Mouse (Mus musculus) hindbrain, embryonic 15.5 days (tissue): ENCODE data around the gene Dcp1b. TPM values are rescaled to one million over a fixed set of nuclear protein-coding genes. Genes with fewer than 3 reads are reported as not detected.
A peak's percentile ranks its signal among the peaks of the same experiment; 100 is the strongest.
"Not testable (repeated sequence)": the region's sequence is repeated elsewhere in the genome, so short reads cannot be mapped to it uniquely, and the experiment has no call there.

Experiments
- ATAC-seq: fragments of 200-750 bp; cut with Nextera tagmentation; 2 replicates; pipeline ENCODE4 v1.8.0; 2017; ENCODE audit warnings: low read depth, moderate number of reproducible peaks, moderate TSS enrichment; ENCODE audit not compliant: low FRiP score
- H3K27ac ChIP-seq: fragments of 300-500 bp; sonication (generic); replicated peaks from 2 replicates; pipeline ENCODE4 v1.5.1; 2015; ENCODE audit warnings: mild to moderate bottlenecking, inconsistent platforms
- H3K27me3 ChIP-seq: fragments of 300-500 bp; sonication (generic); 2 replicates; pipeline ENCODE4 v1.6.1; 2015; ENCODE audit warnings: control low read depth, inconsistent platforms
- H3K36me3 ChIP-seq: fragments of 300-500 bp; sonication (generic); 2 replicates; pipeline ENCODE4 v1.6.1; 2015; ENCODE audit warnings: control low read depth, inconsistent platforms
- H3K4me1 ChIP-seq: fragments of 300-500 bp; sonication (generic); replicated peaks from 2 replicates; pipeline ENCODE4 v1.6.1; 2015; ENCODE audit warnings: control low read depth, inconsistent platforms
- H3K4me2 ChIP-seq: fragments of 300-500 bp; sonication (generic); 2 replicates; pipeline ENCODE4 v1.6.1; 2015; ENCODE audit warnings: moderate library complexity, mild to moderate bottlenecking, inconsistent platforms
- H3K4me3 ChIP-seq: fragments of 300-500 bp; sonication (generic); 2 replicates; pipeline ENCODE4 v1.5.1; 2015; ENCODE audit warnings: mild to moderate bottlenecking, inconsistent platforms
- H3K9ac ChIP-seq: fragments of 300-500 bp; sonication (generic); 2 replicates; pipeline ENCODE4 v1.6.1; 2015; ENCODE audit warnings: inconsistent platforms
- H3K9me3 ChIP-seq: fragments of 300-500 bp; sonication (generic); 2 replicates; pipeline ENCODE4 v1.6.1; 2016; ENCODE audit warnings: control low read depth, inconsistent platforms
- WGBS: fragments of 180-500 bp; shearing (Covaris S2); methylation state at CpG from one replicate; pipeline ENCODE4 v1.1.7; 2015; 5-methylcytosine and 5-hydroxymethylcytosine counted together
- polyA plus RNA-seq: library from polyadenylated mRNA; unstranded; fragments of >200 nt; fragmentation: Nextera tagmentation; extraction: Ambion mirVana; gene quantifications from 2 replicates; pipeline ENCODE4 v1.2.1, GENCODE M21; 2015

The Dcp1b gene
- polyA plus RNA-seq, 1 experiment from 2014 or later = 13.2 TPM

DNA sequence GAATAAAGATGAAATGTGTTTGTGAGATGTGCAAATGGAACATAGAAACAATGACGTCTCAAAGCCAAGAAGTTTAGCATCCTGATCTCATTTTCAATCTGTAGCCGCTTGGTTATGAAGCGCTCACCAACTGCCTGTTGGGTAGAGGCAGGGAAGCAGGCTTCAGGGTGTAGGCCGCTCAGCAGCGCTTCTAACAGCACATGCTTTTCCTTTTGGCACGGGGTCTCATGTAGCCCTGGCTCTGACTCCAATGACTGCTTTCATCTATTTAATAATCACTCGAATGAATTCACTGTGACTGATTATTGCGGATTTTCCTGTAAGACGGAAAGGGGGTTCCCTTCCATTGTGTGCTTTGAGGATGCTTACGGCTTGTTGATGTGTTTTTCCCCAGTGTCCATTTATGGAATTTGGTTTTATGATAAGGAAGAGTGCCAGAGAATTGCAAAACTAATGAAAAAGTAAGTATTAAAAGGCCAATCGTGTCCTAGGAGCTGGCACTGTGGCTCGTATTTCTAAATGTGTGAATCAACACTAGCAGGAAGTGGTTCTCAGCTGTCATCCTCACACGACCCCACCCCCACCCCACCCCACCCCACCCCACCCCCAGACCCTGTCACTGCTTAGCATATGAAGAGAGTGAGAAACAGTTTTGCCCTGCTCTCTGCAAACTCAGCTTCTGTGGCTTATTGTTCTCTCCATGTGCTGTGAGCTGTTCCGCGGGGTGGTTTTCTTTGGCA lies 23.7 kb downstream of the Dcp1b start:
- peak; percentile 38; the same call in 1 of the 2 replicates for ATAC-seq
- H3K9ac ChIP-seq = no peak overlapping the region
- 28% methylated on average over 15 of the region's 15 CpGs for WGBS
- H3K9me3 ChIP-seq = no peaks in the 10 kb centered on the region
- H3K27me3 ChIP-seq = no peaks in the 10 kb centered on the region
- H3K27ac ChIP-seq = no peak overlapping the region
- no peak overlapping the region for H3K4me3 ChIP-seq
- peaks cover 19% of the 10 kb centered on the region for H3K36me3 ChIP-seq
- H3K4me1 ChIP-seq = peaks cover 10% of the 10 kb centered on the region; the same call in 1 of the 2 replicates
- no peak overlapping the region for H3K4me2 ChIP-seq

DNA sequence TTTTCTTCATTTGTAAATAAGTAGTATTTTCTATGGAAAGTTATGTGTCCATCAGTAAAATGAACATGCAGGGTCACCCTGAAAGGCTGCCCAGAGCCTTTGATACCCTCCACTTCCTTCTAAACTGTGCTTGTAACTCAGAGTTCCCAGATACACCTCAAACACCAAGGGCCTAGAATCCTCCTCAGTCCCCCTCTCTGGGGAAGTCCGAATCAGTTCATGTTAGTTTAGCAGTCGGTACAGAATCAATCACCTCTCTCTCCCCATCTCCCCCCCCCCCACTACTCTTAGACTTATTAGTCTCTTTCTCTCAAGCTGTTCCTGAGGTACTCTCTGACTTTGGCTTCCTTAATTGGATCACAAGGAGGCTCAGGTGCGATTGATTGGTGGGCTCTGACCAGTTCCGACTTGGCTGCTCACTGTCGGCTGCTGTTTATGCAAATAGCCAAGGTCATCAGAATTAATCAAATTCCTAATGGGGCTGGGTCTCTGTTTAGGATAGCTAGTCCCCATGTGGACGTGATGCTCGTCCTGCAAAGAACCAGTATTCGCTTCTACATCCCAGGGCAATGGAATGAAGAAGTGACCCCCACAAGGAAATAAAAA lies 24.3 kb downstream of the Dcp1b start:
- no peak overlapping the region for H3K4me3 ChIP-seq
- no peaks in the 10 kb centered on the region for H3K9me3 ChIP-seq
- no peaks in the 10 kb centered on the region for H3K27me3 ChIP-seq
- H3K27ac ChIP-seq = no peak overlapping the region
- WGBS = 22% methylated on average over 8 of the region's 8 CpGs
- peaks cover 15% of the 10 kb centered on the region for H3K36me3 ChIP-seq
- H3K4me1 ChIP-seq = peaks cover 10% of the 10 kb centered on the region; the same call in 1 of the 2 replicates
- no peak overlapping the region for H3K4me2 ChIP-seq
- ATAC-seq = no peak
- no peak overlapping the region for H3K9ac ChIP-seq

- Histone ChIP-seq H3K36me3 (peaks cover 14% of the 10 kb centered on the region; the same call in 1 of the 2 replicates), H3K9ac (no peak overlapping the region), H3K4me1 (peaks cover 10% of the 10 kb centered on the region; the same call in 1 of the 2 replicates), H3K27me3 (no peaks in the 10 kb centered on the region), H3K4me3 (no peak overlapping the region), H3K4me2 (no peak overlapping the region), H3K9me3 (no peaks in the 10 kb centered on the region), H3K27ac (no peak overlapping the region)
- 70% methylated on average over 5 of the region's 5 CpGs for WGBS
- ATAC-seq = no peak
These were observed 25.3 kb downstream of the Dcp1b start for GRCm38 (mm10) chr6:119200362-119200761.

DNA sequence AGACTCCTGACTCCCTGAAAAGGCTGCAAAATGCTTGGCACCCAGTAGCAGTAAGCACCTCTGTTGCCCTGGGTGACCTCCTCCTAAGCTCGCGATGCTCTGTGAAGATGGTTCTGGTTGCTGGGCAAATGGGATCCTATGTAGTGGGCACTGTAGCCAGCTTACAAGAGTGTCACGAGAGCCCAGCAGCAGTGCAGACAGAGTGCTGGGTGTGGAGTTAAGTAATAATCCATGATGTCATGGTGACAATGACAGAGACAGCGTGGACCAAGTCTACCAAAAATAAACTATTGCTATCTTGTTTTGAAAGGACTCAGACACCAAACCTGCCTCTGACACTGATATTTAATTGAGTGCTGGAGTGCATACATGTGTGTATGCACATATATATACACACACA lies 26.5 kb downstream of the Dcp1b start:
- no peaks in the 10 kb centered on the region for H3K27me3 ChIP-seq
- 91% methylated on average over 4 of the region's 4 CpGs for WGBS

DNA sequence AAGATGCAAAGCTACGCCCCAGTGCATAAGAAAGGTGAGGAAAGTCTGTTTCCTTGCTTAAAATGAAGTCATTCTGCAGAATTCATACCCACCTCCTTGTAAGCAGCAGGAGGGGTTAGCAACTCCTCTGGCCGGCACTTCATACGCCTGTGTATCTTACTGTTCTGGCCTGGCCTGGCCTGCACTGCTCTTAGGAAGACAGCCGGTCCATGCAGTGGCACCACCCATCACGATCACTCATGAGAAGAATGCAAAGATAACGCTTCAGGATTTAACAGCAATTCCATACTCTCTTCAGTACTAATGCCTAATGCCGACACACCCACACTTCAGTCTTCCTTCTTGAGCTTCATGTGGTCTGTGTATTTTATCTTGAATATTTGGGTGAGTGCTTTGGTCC lies 29.2 kb downstream of the Dcp1b start:
- 93% methylated on average over 7 of the region's 7 CpGs for WGBS
- no peak overlapping the region for H3K4me3 ChIP-seq
- H3K27me3 ChIP-seq = no peaks in the 10 kb centered on the region
- no peak overlapping the region for H3K4me2 ChIP-seq
- no peak overlapping the region for H3K9ac ChIP-seq
- H3K4me1 ChIP-seq = peaks cover 7% of the 10 kb centered on the region; the same call in 1 of the 2 replicates
- no peak for ATAC-seq
- peaks cover 14% of the 10 kb centered on the region; the same call in 1 of the 2 replicates for H3K36me3 ChIP-seq
- no peak overlapping the region for H3K27ac ChIP-seq
- no peaks in the 10 kb centered on the region for H3K9me3 ChIP-seq

More for the DNA sequence above, 26.5 kb downstream of the Dcp1b start:
- Histone ChIP-seq H3K27ac (no peak overlapping the region), H3K9me3 (no peaks in the 10 kb centered on the region), H3K36me3 (peaks cover 14% of the 10 kb centered on the region; the same call in 1 of the 2 replicates), H3K4me1 (peaks cover 10% of the 10 kb centered on the region; the same call in 1 of the 2 replicates), H3K9ac (no peak overlapping the region), H3K4me2 (no peak overlapping the region), H3K4me3 (no peak overlapping the region)
- ATAC-seq = no peak

DNA sequence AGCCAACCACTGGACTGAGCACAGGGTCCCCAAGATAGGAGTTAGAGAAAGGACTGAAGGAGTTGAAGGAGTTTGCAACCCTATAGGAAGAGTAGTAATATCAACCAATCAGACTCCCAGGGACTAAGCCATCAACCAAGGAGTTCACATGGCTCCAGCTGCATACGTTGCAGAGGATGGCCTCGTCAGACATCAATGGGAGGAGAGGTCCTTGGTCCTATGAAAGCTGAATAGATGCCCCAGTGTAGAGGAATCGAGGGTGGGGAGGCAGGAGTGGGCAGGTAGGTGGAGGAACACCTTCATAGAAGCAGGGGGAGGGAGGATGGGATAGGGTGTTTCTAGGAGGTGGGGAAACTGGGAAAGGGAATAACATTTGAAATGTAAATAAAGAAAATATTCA lies 29.9 kb downstream of the Dcp1b start:
- H3K9me3 ChIP-seq = no peaks in the 10 kb centered on the region
- H3K4me1 ChIP-seq = 0 out of 2 replicates have a peak, but pooled peaks cover 1% of the 10 kb centered on the region
- no peak overlapping the region for H3K4me2 ChIP-seq
- H3K27me3 ChIP-seq = no peaks in the 10 kb centered on the region
- H3K9ac ChIP-seq = no peak overlapping the region
- WGBS = 55% methylated on average over 3 of the region's 3 CpGs
- peaks cover 14% of the 10 kb centered on the region; the same call in 1 of the 2 replicates for H3K36me3 ChIP-seq
- H3K27ac ChIP-seq = no peak overlapping the region
- no peak for ATAC-seq
- no peak overlapping the region for H3K4me3 ChIP-seq

DNA sequence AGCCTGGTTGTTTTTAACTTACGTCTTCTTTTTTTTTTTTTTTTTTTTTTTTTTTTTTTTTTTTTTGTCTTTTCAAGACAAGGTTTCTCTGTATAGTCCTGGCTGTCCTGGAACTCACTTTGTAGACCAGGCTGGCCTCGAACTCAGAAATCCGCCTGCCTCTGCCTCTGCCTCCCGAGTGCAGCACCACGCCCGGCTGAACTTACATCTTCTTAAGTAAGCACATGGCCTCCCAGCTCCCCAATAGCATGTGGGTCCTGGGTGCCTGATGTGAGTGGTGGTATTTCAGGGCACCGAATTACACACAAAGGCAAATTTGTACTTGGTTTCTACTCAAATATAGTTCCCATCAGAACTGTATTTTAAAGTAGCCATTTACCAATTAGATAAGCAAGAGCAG lies 31.0 kb downstream of the Dcp1b start:
- 86% methylated on average over 7 of the region's 7 CpGs for whole genome bisulfite sequencing
- H3K4me3 ChIP-seq, H3K9me3 ChIP-seq, H3K4me2 ChIP-seq, H3K9ac ChIP-seq, ATAC-seq, H3K27me3 ChIP-seq, H3K4me1 ChIP-seq, H3K27ac ChIP-seq: not testable (repeated sequence)
- H3K36me3 ChIP-seq = peaks cover 14% of the 10 kb centered on the region; the same call in 1 of the 2 replicates

DNA sequence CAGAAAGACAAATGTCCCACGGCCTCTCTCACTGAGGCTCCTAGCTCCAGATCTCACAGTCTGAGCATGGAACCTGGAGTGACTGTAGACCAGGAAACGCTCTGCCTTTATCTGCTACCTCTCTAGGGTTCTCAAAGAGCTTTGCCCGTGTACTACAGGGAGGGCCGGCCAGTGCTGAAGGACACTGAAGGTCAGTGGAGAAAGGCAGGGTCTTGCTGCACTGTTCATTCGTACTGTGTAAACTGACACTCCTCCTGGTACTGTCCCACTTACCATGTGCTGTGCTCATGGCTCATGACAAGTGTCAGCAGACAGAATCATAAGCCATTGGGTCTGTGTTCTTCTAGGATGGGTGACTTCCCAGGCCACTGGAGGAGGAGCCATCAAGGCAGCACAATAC lies 38.3 kb downstream of the Dcp1b start:
- Histone ChIP-seq H3K27me3 (no peaks in the 10 kb centered on the region), H3K36me3 (peaks cover 21% of the 10 kb centered on the region), H3K27ac (no peak overlapping the region), H3K9ac (no peak overlapping the region), H3K4me3 (no peak overlapping the region), H3K4me2 (no peak overlapping the region), H3K4me1 (no peaks in the 10 kb centered on the region), H3K9me3 (no peaks in the 10 kb centered on the region)
- no peak for ATAC-seq
- WGBS = 89% methylated on average over 5 of the region's 5 CpGs

GRCm38 (mm10) chr6:119214190-119214589 lies 39.1 kb downstream of the Dcp1b start:
- no peak overlapping the region for H3K4me2 ChIP-seq
- no peak overlapping the region for H3K9ac ChIP-seq
- peaks cover 21% of the 10 kb centered on the region for H3K36me3 ChIP-seq
- no peaks in the 10 kb centered on the region for H3K9me3 ChIP-seq
- no peak overlapping the region for H3K4me3 ChIP-seq
- no peak for ATAC-seq
- no peaks in the 10 kb centered on the region for H3K27me3 ChIP-seq
- WGBS = 77% methylated on average over 6 of the region's 6 CpGs
- H3K4me1 ChIP-seq = no peaks in the 10 kb centered on the region
- no peak overlapping the region for H3K27ac ChIP-seq

GRCm38 (mm10) chr6:119215040-119215613 lies 40.1 kb downstream of the Dcp1b start:
- H3K4me2 ChIP-seq = no peak overlapping the region
- H3K4me1 ChIP-seq = no peaks in the 10 kb centered on the region; the same call in 1 of the 2 replicates
- H3K4me3 ChIP-seq = no peak overlapping the region
- H3K9ac ChIP-seq = no peak overlapping the region
- ATAC-seq = no peak
- H3K9me3 ChIP-seq = no peaks in the 10 kb centered on the region
- H3K27ac ChIP-seq = no peak overlapping the region
- peaks cover 21% of the 10 kb centered on the region for H3K36me3 ChIP-seq
- no peaks in the 10 kb centered on the region for H3K27me3 ChIP-seq
- 91% methylated on average over 10 of the region's 10 CpGs for WGBS

GRCm38 (mm10) chr6:119217661-119218060 lies 42.6 kb downstream of the Dcp1b start:
- WGBS = 79% methylated on average over 4 of the region's 4 CpGs
- no peak for ATAC-seq

DNA sequence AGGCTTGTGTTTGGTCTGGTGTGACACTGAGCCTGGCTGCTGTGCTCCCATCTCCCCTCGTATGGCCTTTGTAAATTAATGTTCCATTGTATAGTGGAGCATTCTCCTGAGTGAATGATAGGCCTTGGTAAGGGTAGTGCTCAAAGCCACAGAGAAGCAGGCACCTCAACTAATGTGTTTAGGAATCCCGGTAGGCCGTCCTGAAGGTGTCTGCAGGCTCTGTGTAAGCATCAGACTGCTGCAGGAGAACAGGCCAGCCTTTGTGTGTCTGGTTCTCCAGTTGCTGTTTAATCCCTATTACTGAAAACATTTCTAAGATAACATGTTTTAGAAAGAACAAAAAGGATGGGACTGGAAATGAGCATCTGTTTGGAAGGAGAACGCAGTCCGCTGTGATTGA lies 43.5 kb downstream of the Dcp1b start:
- H3K9ac ChIP-seq = no peak overlapping the region
- H3K4me3 ChIP-seq = no peak overlapping the region
- H3K9me3 ChIP-seq = no peaks in the 10 kb centered on the region
- no peak for ATAC-seq
- H3K27ac ChIP-seq = no peak overlapping the region
- peaks cover 15% of the 10 kb centered on the region for H3K36me3 ChIP-seq
- no peaks in the 10 kb centered on the region for H3K27me3 ChIP-seq
- H3K4me1 ChIP-seq = peaks cover 7% of the 10 kb centered on the region; the same call in 1 of the 2 replicates
- 87% methylated on average over 5 of the region's 5 CpGs for WGBS
- H3K4me2 ChIP-seq = no peak overlapping the region

More at GRCm38 (mm10) chr6:119217661-119218060, 42.6 kb downstream of the Dcp1b start:
- H3K27ac ChIP-seq = no peak overlapping the region
- no peak overlapping the region for H3K9ac ChIP-seq
- H3K9me3 ChIP-seq = no peaks in the 10 kb centered on the region
- no peak overlapping the region for H3K4me2 ChIP-seq
- no peaks in the 10 kb centered on the region for H3K27me3 ChIP-seq
- no peak overlapping the region for H3K4me3 ChIP-seq
- peaks cover 21% of the 10 kb centered on the region for H3K36me3 ChIP-seq
- peaks cover 7% of the 10 kb centered on the region; the same call in 1 of the 2 replicates for H3K4me1 ChIP-seq
